11 mouse cellular contexts compared by ENCODE assay signal in genomic region chr7:44494681-44495080, GRCm38 (mm10). TPM values are rescaled to one million over a fixed set of nuclear protein-coding genes. Genes with fewer than 3 reads are reported as not detected.
DNase-seq lines count a peak whose midpoint lies in the region; ATAC-seq and TF ChIP-seq lines count a peak whose summit lies in the region.
"Had no signal": no experiment of that assay in that cellular context is flagged by ENCODE, and none has a peak within 500 bp of the region (broad histone marks: within the 10 kb centered on the region; RNA-seq: fewer than 3 reads in every experiment).

No protein-coding gene starts in this region.

- no peaks in the 10 kb centered on the region for H3K27me3 ChIP-seq in kidney, embryonic 15.5 days
- no peaks in the 10 kb centered on the region for H3K27me3 ChIP-seq in E14TG2a.4 (ENCODE audit: insufficient read depth, low read length)
- no peaks in the 10 kb centered on the region for H3K27me3 ChIP-seq in liver, embryonic 14.5 days (ENCODE audit: control insufficient read depth, insufficient read depth, low read length)
- H3K27me3 ChIP-seq: embryonic facial prominence, embryonic 15.5 days had no signal

- no peak for ATAC-seq in kidney, embryonic 15.5 days (replicated peaks; ENCODE audit: low FRiP score)
- ATAC-seq in liver, embryonic 14.5 days (ENCODE audit: insufficient read depth): no peak

- no peak overlapping the region for H3K27ac ChIP-seq in kidney, embryonic 15.5 days
- H3K27ac ChIP-seq in cortical plate, adult 2 months (ENCODE audit: insufficient read depth, low read length): no peak overlapping the region
- H3K27ac ChIP-seq in liver, embryonic 14.5 days: no peak overlapping the region
- H3K27ac ChIP-seq: embryonic facial prominence, embryonic 15.5 days had no signal

- TF ChIP-seq POLR2A in cortical plate, adult 2 months (IDR thresholded peaks at IDR 0.05; ENCODE audit: extremely low read depth, insufficient read depth, low read length): no peak

- DNase-seq in kidney, adult 11 months: no peak
- DNase-seq in liver, embryonic 14.5 days (ENCODE audit: low read depth in 3 of 3, low spot score in 3 of 3): no peak
- DNase-seq in gastrocnemius, postnatal 10 days: no peak
- DNase-seq in adrenal gland, adult 8-10 months: no peak
- DNase-seq: thymus, adult 18-20 months had no signal

- peaks cover 22% of the 10 kb centered on the region for H3K4me1 ChIP-seq in kidney, embryonic 15.5 days
- peaks cover 63% of the 10 kb centered on the region for H3K4me1 ChIP-seq in E14TG2a.4 (replicated peaks; ENCODE audit: low read depth, low read length)
- H3K4me1 ChIP-seq in cortical plate, adult 2 months (ENCODE audit: control insufficient read depth, insufficient read depth, low read length): peaks cover 4% of the 10 kb centered on the region
- peaks cover 22 to 32% of the 10 kb centered on the region in 2 experiments for H3K4me1 ChIP-seq in liver, embryonic 14.5 days (replicated peaks; ENCODE audit: control insufficient read depth in 2 of 2, insufficient read depth in 2 of 2, low read length in 1 of 2)

- TF ChIP-seq CTCF in E14TG2a.4 (conservative IDR thresholded peaks at IDR 0.05; ENCODE audit: low read length): no peak
- no peak for TF ChIP-seq CTCF in cortical plate, adult 2 months (IDR thresholded peaks at IDR 0.05; ENCODE audit: extremely low read depth, insufficient read depth, low read length)
- TF ChIP-seq CTCF in liver, embryonic 14.5 days (IDR thresholded peaks at IDR 0.05; ENCODE audit: low read depth): no peak

- 93% methylated on average over 12 of the region's 12 CpGs for WGBS in kidney, embryonic 15.5 days
- WGBS in liver, embryonic 14.5 days (ENCODE audit: insufficient replicate concordance): 85% methylated on average over 12 of the region's 12 CpGs

- H3K4me3 ChIP-seq in kidney, embryonic 15.5 days (replicated peaks): no peak overlapping the region
- H3K4me3 ChIP-seq in E14TG2a.4 (replicated peaks; ENCODE audit: low read length): peak overlapping the region; percentile 91
- peak overlapping the region; percentile 84; the same call in 1 of the 2 replicates for H3K4me3 ChIP-seq in cortical plate, adult 2 months (ENCODE audit: insufficient read depth, low read length)
- H3K4me3 ChIP-seq in liver, embryonic 14.5 days (ENCODE audit: insufficient read depth in 1 of 2, low read depth in 2 of 2, low read length in 2 of 2): no peak overlapping the region

- H3K4me2 ChIP-seq in kidney, embryonic 15.5 days: peak overlapping the region; percentile 95; the same call in 1 of the 2 replicates
- peak overlapping the region; percentile 79 for H3K4me2 ChIP-seq in liver, embryonic 14.5 days (ENCODE audit: low read depth)

- no peak for TF ChIP-seq EP300 in liver, embryonic 14.5 days (IDR thresholded peaks at IDR 0.05; ENCODE audit: low read depth)

- no peak overlapping the region for H3K9ac ChIP-seq in kidney, embryonic 15.5 days
- 0 out of 2 replicates have a peak overlapping the region, but pooled peaks have one; percentile 9 for H3K9ac ChIP-seq in liver, embryonic 14.5 days (replicated peaks)

- peaks cover 45% of the 10 kb centered on the region for H3K36me3 ChIP-seq in kidney, embryonic 15.5 days
- H3K36me3 ChIP-seq in E14TG2a.4 (ENCODE audit: insufficient read depth, low read length): peaks cover 51% of the 10 kb centered on the region
- H3K36me3 ChIP-seq in liver, embryonic 14.5 days (replicated peaks; ENCODE audit: control insufficient read depth, insufficient read depth, low read depth): peaks cover 7% of the 10 kb centered on the region; the same call in 1 of the 2 replicates

- no peaks in the 10 kb centered on the region for H3K9me3 ChIP-seq in kidney, embryonic 15.5 days (replicated peaks)
- H3K9me3 ChIP-seq in E14TG2a.4 (ENCODE audit: low read length): no peaks in the 10 kb centered on the region
- H3K9me3 ChIP-seq in liver, embryonic 14.5 days (ENCODE audit: control insufficient read depth, low read length): no peaks in the 10 kb centered on the region
- H3K9me3 ChIP-seq: embryonic facial prominence, embryonic 15.5 days had no signal

RNA-seq across cellular contexts. Expression of gene Emc10, which starts 1.6 kb away (rescaled TPM):
- polyA plus RNA-seq in kidney, embryonic 15.5 days (2015; fragmentation: Nextera tagmentation; extraction: Ambion mirVana): 113 and 120 TPM in 2 replicates
- polyA plus RNA-seq in cortical plate, adult 2 months (2012; rRNA removed): 297 and 308 TPM in 2 replicates
- polyA plus RNA-seq in liver, embryonic 14.5 days (2012; rRNA removed): 46.7 and 49.5 TPM in 2 replicates
- polyA plus RNA-seq in liver, embryonic 14.5 days (2014; fragmentation: Nextera tagmentation; extraction: Ambion mirVana): 41.7 and 49.3 TPM in 2 replicates
- total RNA-seq in gastrocnemius, postnatal 10 days (2021): 10 to 100 TPM; 50.8 to 52.6 TPM
- 100 to 1,000 TPM in 3 of 4 experiments, 10 to 100 TPM in 1; 99.0 to 119 (median 110) TPM for total RNA-seq in adrenal gland, adult 8-10 months (2022)

RNA-seq across cellular contexts. Expression of gene Fam71e1, which starts 1.7 kb away (rescaled TPM):
- 14.3 and 16.5 TPM in 2 replicates for polyA plus RNA-seq in kidney, embryonic 15.5 days (2015; fragmentation: Nextera tagmentation; extraction: Ambion mirVana)
- polyA plus RNA-seq in cortical plate, adult 2 months (2012; rRNA removed): 27.0 and 29.4 TPM in 2 replicates
- 0.64 and 1.5 TPM in 2 replicates for polyA plus RNA-seq in liver, embryonic 14.5 days (2012; rRNA removed)
- 0.48 and 1.6 TPM in 2 replicates for polyA plus RNA-seq in liver, embryonic 14.5 days (2014; fragmentation: Nextera tagmentation; extraction: Ambion mirVana)
- total RNA-seq in gastrocnemius, postnatal 10 days (2021): 1 to 10 TPM; 4.3 to 5.7 TPM
- 10 to 100 TPM in 3 of 4 experiments, 1 to 10 TPM in 1; 10.0 to 15.5 (median 13.0) TPM for total RNA-seq in adrenal gland, adult 8-10 months (2022)
- total RNA-seq: hematopoietic stem cell, adult 5-6 weeks had no signal

RNA-seq across cellular contexts. Expression of gene Josd2, which starts 26.9 kb away (rescaled TPM):
- 72.5 and 78.9 TPM in 2 replicates for polyA plus RNA-seq in kidney, embryonic 15.5 days (2015; fragmentation: Nextera tagmentation; extraction: Ambion mirVana)
- 232 and 256 TPM in 2 replicates for polyA plus RNA-seq in cortical plate, adult 2 months (2012; rRNA removed)
- polyA plus RNA-seq in liver, embryonic 14.5 days (2012; rRNA removed): 212 TPM in 2 replicates
- polyA plus RNA-seq in liver, embryonic 14.5 days (2014; fragmentation: Nextera tagmentation; extraction: Ambion mirVana): 155 and 164 TPM in 2 replicates
- total RNA-seq in gastrocnemius, postnatal 10 days (2021): 10 to 100 TPM; 61.5 to 68.3 TPM
- total RNA-seq in adrenal gland, adult 8-10 months (2022): 10 to 100 TPM; 43.7 to 56.5 (median 46.9) TPM

RNA-seq across cellular contexts. Expression of gene Aspdh, which starts 29.5 kb away (rescaled TPM):
- 3.2 and 3.9 TPM in 2 replicates for polyA plus RNA-seq in kidney, embryonic 15.5 days (2015; fragmentation: Nextera tagmentation; extraction: Ambion mirVana)
- 8.2 and 8.7 TPM in 2 replicates for polyA plus RNA-seq in cortical plate, adult 2 months (2012; rRNA removed)
- 10.2 and 14.7 TPM in 2 replicates for polyA plus RNA-seq in liver, embryonic 14.5 days (2012; rRNA removed)
- polyA plus RNA-seq in liver, embryonic 14.5 days (2014; fragmentation: Nextera tagmentation; extraction: Ambion mirVana): 10.9 and 11.0 TPM in 2 replicates
- total RNA-seq in gastrocnemius, postnatal 10 days (2021): not detected
- total RNA-seq in adrenal gland, adult 8-10 months (2022): 1 to 10 TPM in 3 of 4 experiments, under 1 TPM in 1; 0.73 to 2.0 (median 1.4) TPM
- total RNA-seq: gastrocnemius, postnatal 36 days; hematopoietic stem cell, adult 5-6 weeks had no signal

RNA-seq across cellular contexts. Expression of gene Mybpc2, which starts 29.8 kb away (rescaled TPM):
- polyA plus RNA-seq in kidney, embryonic 15.5 days (2015; fragmentation: Nextera tagmentation; extraction: Ambion mirVana): 0.16 and 0.27 TPM in 2 replicates
- 0.04 and 0.06 TPM in 2 replicates for polyA plus RNA-seq in cortical plate, adult 2 months (2012; rRNA removed)
- not detected in 2 replicates for polyA plus RNA-seq in liver, embryonic 14.5 days (2012; rRNA removed)
- polyA plus RNA-seq in liver, embryonic 14.5 days (2014; fragmentation: Nextera tagmentation; extraction: Ambion mirVana): not detected in 2 replicates
- total RNA-seq in gastrocnemius, postnatal 10 days (2021): 1,000 to 10,000 TPM; 2,219 to 2,666 TPM
- total RNA-seq in adrenal gland, adult 8-10 months (2022): under 1 TPM in 2 of 4 experiments, not detected in 2; 0.07 to 0.08 TPM
- total RNA-seq: hematopoietic stem cell, adult 5-6 weeks had no signal

Comparison
In these comparisons a context has a peak if more than half of its experiments do, and no peak if none do; other contexts are left out.
1. H3K4me3 ChIP-seq: peak in E14TG2a.4 (single experiment) and cortical plate, adult 2 months (single experiment); none in kidney, embryonic 15.5 days (single experiment) and liver, embryonic 14.5 days (0 of 2).